Mouse (Mus musculus): Measurements from ENCODE around the gene Cabp1.

GRCm38 (mm10) chr5:115156401-115156800 is 37.8 kb downstream of the Cabp1 start:
- TF ChIP-seq POLR2A (IDR thresholded peaks at IDR 0.05; ENCODE audit: low read depth, low read length) (no peak), CTCF (IDR thresholded peaks at IDR 0.05; ENCODE audit: extremely low read depth, insufficient read depth, insufficient read length, insufficient replicate concordance) (no peak)

Data from spleen, adult 2 months (tissue).